Mouse (Mus musculus) lung, embryonic 16.5 days (tissue): Measurements from ENCODE around the gene Efemp2. TPM values are rescaled to one million over a fixed set of nuclear protein-coding genes. Genes with fewer than 3 reads are reported as not detected.

ENCODE experiments used
- ATAC-seq: fragments of 200-750 bp; cut with Nextera tagmentation; 2 replicates; pipeline ENCODE4 v1.8.0; 2017; ENCODE audit warnings: low read depth, mild to moderate bottlenecking, moderate library complexity
- H3K27ac ChIP-seq: fragments of 300-500 bp; sonication (generic); 2 replicates; pipeline ENCODE4 v1.5.1; 2014; ENCODE audit warnings: mild to moderate bottlenecking, control low read depth, low read length
- H3K27me3 ChIP-seq: fragments of 300-500 bp; sonication (generic); 2 replicates; pipeline ENCODE4 v1.6.1; 2014; ENCODE audit warnings: low read depth, low read length, mixed read lengths; ENCODE audit not compliant: control insufficient read depth, insufficient read depth
- H3K36me3 ChIP-seq: fragments of 300-500 bp; sonication (generic); 2 replicates; pipeline ENCODE4 v1.6.1; 2014; ENCODE audit warnings: low read length; ENCODE audit not compliant: control insufficient read depth, insufficient read depth
- H3K4me1 ChIP-seq: fragments of 300-500 bp; sonication (generic); replicated peaks from 2 replicates; pipeline ENCODE4 v1.6.1; 2014; ENCODE audit warnings: low read length, mixed read lengths; ENCODE audit not compliant: control insufficient read depth, insufficient read depth
- H3K4me2 ChIP-seq: fragments of 300-500 bp; sonication (generic); 2 replicates; pipeline ENCODE4 v1.6.1; 2014; ENCODE audit warnings: low read depth, low read length, control low read depth
- H3K4me3 ChIP-seq: fragments of 300-500 bp; sonication (generic); 2 replicates; pipeline ENCODE4 v1.5.1; 2014; ENCODE audit warnings: mild to moderate bottlenecking, low read length, control low read depth
- H3K9ac ChIP-seq: fragments of 300-500 bp; sonication (generic); 2 replicates; pipeline ENCODE4 v1.6.1; 2014; ENCODE audit warnings: low read length, control low read depth
- H3K9me3 ChIP-seq: fragments of 300-500 bp; sonication (generic); 2 replicates; pipeline ENCODE4 v1.6.1; 2016; ENCODE audit warnings: low read length; ENCODE audit not compliant: control insufficient read depth
- WGBS: fragments of 180-500 bp; shearing (Covaris S2); extraction: QIAGEN DNeasy Blood & Tissue Kit; methylation state at CpG from one replicate; pipeline ENCODE4 v1.1.7; 2014; 5-methylcytosine and 5-hydroxymethylcytosine counted together
- polyA plus RNA-seq: library from polyadenylated mRNA; unstranded; fragments of >200 nt; fragmentation: Nextera tagmentation; extraction: Ambion mirVana; gene quantifications from 2 replicates; pipeline ENCODE4 v1.2.1, GENCODE M21; 2015

Efemp2 gene
- polyA plus RNA-seq, 1 experiment from 2014 or later, result 200 TPM

- WGBS, result 65% methylated on average over 5 of the region's 5 CpGs
- Histone ChIP-seq H3K4me3 (no peak overlapping the region), H3K27me3 (no peaks in the 10 kb centered on the region), H3K36me3 (no peaks in the 10 kb centered on the region), H3K27ac (no peak overlapping the region), H3K4me1 (no peaks in the 10 kb centered on the region), H3K9me3 (no peaks in the 10 kb centered on the region), H3K4me2 (no peak overlapping the region), H3K9ac (no peak overlapping the region)
- ATAC-seq, result no peak
These were observed 51.5 kb downstream of the Efemp2 start for GRCm38 (mm10) chr19:5525204-5525603.

- peak; percentile 99 for ATAC-seq
- H3K36me3 ChIP-seq, result no peaks in the 10 kb centered on the region
- H3K4me1 ChIP-seq, result peaks cover 12% of the 10 kb centered on the region
- no peaks in the 10 kb centered on the region for H3K9me3 ChIP-seq
- peak overlapping the region; percentile 61 for H3K4me2 ChIP-seq
- peak overlapping the region; percentile 97 for H3K27ac ChIP-seq
- H3K27me3 ChIP-seq, result no peaks in the 10 kb centered on the region
- H3K4me3 ChIP-seq, result peak overlapping the region; percentile 39
- WGBS, result 10% methylated on average over 20 of the region's 20 CpGs
- peak overlapping the region; percentile 55 for H3K9ac ChIP-seq
These were observed 55.8 kb downstream of the Efemp2 start for GRCm38 (mm10) chr19:5529325-5530137.

- H3K27ac ChIP-seq, result peak overlapping the region; percentile 78
- no peak; the same call in 1 of the 2 replicates for ATAC-seq
- H3K4me2 ChIP-seq, result peak overlapping the region; percentile 61
- no peak overlapping the region for H3K4me3 ChIP-seq
- no peak overlapping the region for H3K9ac ChIP-seq
- WGBS, result 47% methylated on average over 7 of the region's 7 CpGs
- H3K27me3 ChIP-seq, result no peaks in the 10 kb centered on the region
- H3K9me3 ChIP-seq, result no peaks in the 10 kb centered on the region
- H3K36me3 ChIP-seq, result no peaks in the 10 kb centered on the region
- peaks cover 12% of the 10 kb centered on the region for H3K4me1 ChIP-seq
These were observed 56.4 kb downstream of the Efemp2 start for GRCm38 (mm10) chr19:5530138-5530524.

Other genes with a start within 250 kb of the Efemp2 start
- 16.5 and 21.0 TPM in 2 replicates for gene Pacs1, start 200.8 kb upstream of the Efemp2 start, polyA plus RNA-seq
- 322 TPM in 2 replicates for gene Sf3b2, start 178.5 kb upstream of the Efemp2 start, polyA plus RNA-seq
- gene Gal3st3, start 175.6 kb upstream of the Efemp2 start, polyA plus RNA-seq, result 1.4 and 2.0 TPM in 2 replicates
- gene Catsper1, start 138.2 kb upstream of the Efemp2 start, polyA plus RNA-seq, result not detected in 2 replicates
- 0.67 and 1.4 TPM in 2 replicates for gene Cst6, start 124.4 kb upstream of the Efemp2 start, polyA plus RNA-seq
- 49.4 and 50.1 TPM in 2 replicates for gene Eif1ad, start 107.2 kb upstream of the Efemp2 start, polyA plus RNA-seq
- gene Banf1, start 106.8 kb upstream of the Efemp2 start, polyA plus RNA-seq, result 433 and 448 TPM in 2 replicates
- 67.4 and 69.7 TPM in 2 replicates for gene Sart1, start 85.3 kb upstream of the Efemp2 start, polyA plus RNA-seq
- 1.3 and 1.5 TPM in 2 replicates for gene Tsga10ip, start 71.4 kb upstream of the Efemp2 start, polyA plus RNA-seq
- gene Drap1, start 49.0 kb upstream of the Efemp2 start, polyA plus RNA-seq, result 263 and 265 TPM in 2 replicates
- 20.7 and 28.3 TPM in 2 replicates for gene AI837181, start 48.8 kb upstream of the Efemp2 start, polyA plus RNA-seq
- gene Fosl1, start 26.4 kb upstream of the Efemp2 start, polyA plus RNA-seq, result not detected in 2 replicates
- gene Ccdc85b, start 16.1 kb upstream of the Efemp2 start, polyA plus RNA-seq, result 7.5 and 7.7 TPM in 2 replicates
- 111 and 119 TPM in 2 replicates for gene Fibp, start 13.3 kb upstream of the Efemp2 start, polyA plus RNA-seq
- gene Ctsw, start 5.4 kb upstream of the Efemp2 start, polyA plus RNA-seq, result 2.2 and 3.8 TPM in 2 replicates
- 45.7 and 51.4 TPM in 2 replicates for gene Mus81, start 14.4 kb downstream of the Efemp2 start, polyA plus RNA-seq
- gene Cfl1, start 16.5 kb downstream of the Efemp2 start, polyA plus RNA-seq, result 2,553 and 2,793 TPM in 2 replicates
- gene 1700020D05Rik, start 29.8 kb downstream of the Efemp2 start, polyA plus RNA-seq, result not detected in 2 replicates
- 7.4 and 7.7 TPM in 2 replicates for gene Snx32, start 36.6 kb downstream of the Efemp2 start, polyA plus RNA-seq
- gene Ovol1, start 86.7 kb downstream of the Efemp2 start, polyA plus RNA-seq, result 2.6 and 3.7 TPM in 2 replicates
- 6.1 and 7.0 TPM in 2 replicates for gene Ap5b1, start 94.1 kb downstream of the Efemp2 start, polyA plus RNA-seq
- gene Rnaseh2c, start 127.9 kb downstream of the Efemp2 start, polyA plus RNA-seq, result 131 and 159 TPM in 2 replicates
- 55.1 and 57.3 TPM in 2 replicates for gene Kat5, start 136.3 kb downstream of the Efemp2 start, polyA plus RNA-seq
- 55.5 and 62.1 TPM in 2 replicates for gene Rela, start 163.5 kb downstream of the Efemp2 start, polyA plus RNA-seq
- gene Sipa1, start 189.8 kb downstream of the Efemp2 start, polyA plus RNA-seq, result 42.2 and 43.7 TPM in 2 replicates
- gene Map3k11, start 214.8 kb downstream of the Efemp2 start, polyA plus RNA-seq, result 37.8 and 40.1 TPM in 2 replicates
- gene Pcnx3, start 215.0 kb downstream of the Efemp2 start, polyA plus RNA-seq, result 18.3 and 20.8 TPM in 2 replicates
- gene Kcnk7, start 230.4 kb downstream of the Efemp2 start, polyA plus RNA-seq, result 0.36 and 0.50 TPM in 2 replicates